Mouse (Mus musculus): ENCODE data around the gene Gm4744. TPM values are rescaled to one million over a fixed set of nuclear protein-coding genes. Genes with fewer than 3 reads are reported as not detected.

Gm4744 gene
- polyA plus RNA-seq (2012; rRNA removed) = not detected in 2 replicates

DNA sequence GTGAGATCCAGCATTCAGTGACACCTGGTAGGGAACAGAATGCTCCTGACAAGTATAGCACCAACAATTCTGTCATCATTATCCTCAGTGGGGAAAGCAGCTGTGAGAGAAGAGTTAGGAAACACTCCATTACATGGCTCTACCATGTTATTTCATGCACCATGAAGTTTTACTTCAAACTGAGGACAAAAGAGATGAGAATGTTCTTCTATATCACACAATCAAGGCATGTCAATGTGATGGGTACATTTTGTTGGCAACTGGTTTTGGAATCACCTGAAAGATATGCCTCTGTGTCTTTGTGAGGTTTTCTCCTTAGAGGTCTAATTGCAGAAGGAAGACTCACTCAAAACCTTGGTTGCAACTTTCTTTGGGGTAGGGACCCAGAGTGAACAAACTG lies at the start of gene Gm4744:
Gm4744 (minus strand) TSS at position 101 of the 400 bp plus-strand sequence.

DNA sequence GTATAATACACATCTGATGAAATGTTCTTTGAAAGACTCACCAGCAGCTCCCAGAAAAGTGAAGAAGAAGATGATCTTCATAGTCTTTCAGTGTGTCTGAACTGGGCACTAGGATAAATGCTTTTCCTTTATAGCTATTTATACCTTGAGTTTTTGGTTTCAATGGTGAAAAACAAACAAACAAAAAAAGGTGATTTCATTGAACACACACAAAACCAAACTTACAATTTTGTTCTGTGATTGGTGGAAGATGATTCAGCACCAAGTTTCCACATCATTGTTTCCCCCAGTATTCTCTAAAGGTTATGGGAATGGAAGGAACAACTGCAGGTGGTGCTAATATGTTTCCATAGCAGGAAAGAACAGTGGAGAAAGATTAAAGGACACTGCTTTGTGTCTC lies 47.7 kb upstream of the Gm4744 start, which contains the start of gene Gm2663:
Gm2663 (minus strand) TSS at position 101 of the 400 bp plus-strand sequence.

DNA sequence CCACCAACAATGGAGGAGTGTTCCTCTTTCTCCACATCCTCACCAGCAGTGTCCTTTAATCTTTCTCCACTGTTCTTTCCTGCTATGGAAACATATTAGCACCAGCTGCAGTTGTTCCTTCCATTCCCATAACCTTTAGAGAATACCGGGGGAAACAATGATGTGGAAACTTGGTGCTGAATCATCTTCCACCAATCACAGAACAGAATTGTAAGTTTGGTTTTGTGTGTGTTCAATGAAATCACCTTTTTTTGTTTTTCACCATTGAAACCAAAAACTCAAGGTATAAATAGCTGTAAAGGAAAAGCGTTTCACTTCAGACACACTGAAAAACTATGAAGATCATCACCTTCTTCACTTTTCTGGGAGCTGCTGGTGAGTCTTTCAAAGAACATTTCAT lies 12.8 kb upstream of the Gm4744 start, which contains the start of gene 1810009J06Rik:
1810009J06Rik (plus strand) TSS at position 301 of the 400 bp plus-strand sequence.

DNA sequence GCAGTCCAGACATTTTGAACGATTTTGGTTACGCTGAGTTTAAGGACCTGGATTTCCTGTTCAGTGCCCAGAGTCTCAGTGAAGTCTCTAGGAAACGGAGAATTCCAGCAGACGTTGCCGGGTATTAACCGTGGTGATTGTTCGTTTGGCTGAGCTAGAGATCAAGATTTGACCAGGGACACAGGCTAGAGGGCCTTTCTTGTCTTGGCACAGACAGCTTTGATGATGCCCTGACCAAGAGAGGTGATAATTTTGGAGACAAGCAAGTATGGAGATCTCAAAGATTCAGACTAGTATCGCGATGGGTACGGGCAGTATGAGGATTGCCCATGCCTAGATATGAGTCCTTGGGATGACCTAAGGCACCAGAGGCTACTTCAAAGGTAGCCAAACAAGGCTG lies 11.2 kb downstream of the Gm4744 start, which contains the start of gene 1700074P13Rik:
1700074P13Rik (minus strand) TSS at position 101 of the 400 bp plus-strand sequence.

DNA sequence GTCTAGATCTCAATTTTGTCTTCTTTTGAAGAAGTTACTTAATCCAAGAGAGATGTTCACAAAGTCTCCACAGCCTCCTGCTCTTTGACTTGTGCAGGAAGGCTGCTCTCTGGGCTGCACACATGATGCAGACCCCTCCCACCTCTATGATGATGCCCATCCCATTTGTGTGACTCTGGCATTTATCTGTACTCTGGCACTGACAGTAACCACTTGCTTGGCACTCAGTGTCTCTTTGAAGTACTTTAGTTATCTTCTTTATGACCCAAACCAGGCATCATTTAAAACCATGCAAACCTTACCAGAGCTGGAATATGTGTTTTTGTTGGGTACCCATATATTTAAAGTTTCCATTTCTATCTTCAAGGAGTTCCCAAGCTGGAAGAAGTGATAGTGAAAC lies 51.4 kb downstream of the Gm4744 start, which contains the start of gene Prss58:
Prss58 (minus strand) TSS at position 101 of the 400 bp plus-strand sequence.

Other genes starting within 250 kb of the Gm4744 start
- gene Moxd2, start 64.4 kb downstream of the Gm4744 start, polyA plus RNA-seq (2012; rRNA removed) = not detected in 2 replicates
- gene Prss58, start 51.5 kb downstream of the Gm4744 start, polyA plus RNA-seq (2012; rRNA removed) = not detected in 2 replicates
- gene 1700074P13Rik, start 11.3 kb downstream of the Gm4744 start, polyA plus RNA-seq (2012; rRNA removed) = not detected in 2 replicates
- not detected in 2 replicates for gene 1810009J06Rik, start 12.9 kb upstream of the Gm4744 start, polyA plus RNA-seq (2012; rRNA removed)
- gene Gm2663, start 47.6 kb upstream of the Gm4744 start, polyA plus RNA-seq (2012; rRNA removed) = not detected in 2 replicates
- gene 2210010C04Rik, start 83.6 kb upstream of the Gm4744 start, polyA plus RNA-seq (2012; rRNA removed) = 0.25 TPM in 1 of 2 replicates, not detected in the other